Mouse (Mus musculus) adipocyte (in vitro differentiated cells): ENCODE results near the gene Nlrx1.

Experiments used
- DNase-seq: peaks from one replicate; pipeline ENCODE4 v3.0.0-alpha.2; 2016; ENCODE audit warnings: low spot score

The Nlrx1 gene

GRCm38 (mm10) chr9:44234479-44235427 lies 33.6 kb downstream of the Nlrx1 start:
- no peak for DNase-seq

DNA sequence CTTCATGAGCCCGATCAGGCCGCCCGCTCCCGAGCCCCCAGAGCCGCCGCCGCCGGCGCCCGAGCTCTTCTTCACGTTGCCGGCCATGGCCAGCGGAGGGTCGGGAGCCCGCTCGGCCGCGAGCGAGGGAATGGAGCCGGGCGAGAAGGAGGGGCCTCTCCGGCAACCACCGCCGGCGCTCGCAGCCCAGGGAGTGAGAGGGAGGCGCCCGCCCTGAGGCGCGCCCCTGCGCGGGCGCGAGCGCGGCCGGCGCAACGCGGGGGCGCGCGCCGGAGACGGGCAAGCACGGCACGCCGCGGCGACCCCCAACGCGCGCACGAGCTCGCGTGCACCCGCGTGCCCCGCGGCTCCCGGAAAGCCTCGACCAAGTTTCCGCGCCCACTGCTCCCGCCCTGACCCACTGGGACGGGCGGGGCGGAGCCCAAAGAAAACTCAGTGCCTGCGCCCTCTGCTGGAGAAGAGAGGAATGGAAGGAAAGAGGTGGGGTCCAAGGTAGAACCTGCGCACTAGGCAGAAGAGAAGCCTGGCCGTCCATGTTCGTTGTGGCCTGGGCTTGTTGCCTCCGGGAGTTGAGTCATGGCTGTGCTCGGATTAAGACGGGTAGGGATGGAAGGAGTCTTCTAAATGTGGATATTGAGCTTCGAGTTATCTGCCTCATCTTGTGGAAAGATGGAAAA lies 34.5 kb downstream of the Nlrx1 start, which contains the start of gene Cbl:
Gene Cbl (minus strand): TSS at position 248 of the 677 bp plus-strand sequence.
- DNase-seq: peak; percentile 99

DNA sequence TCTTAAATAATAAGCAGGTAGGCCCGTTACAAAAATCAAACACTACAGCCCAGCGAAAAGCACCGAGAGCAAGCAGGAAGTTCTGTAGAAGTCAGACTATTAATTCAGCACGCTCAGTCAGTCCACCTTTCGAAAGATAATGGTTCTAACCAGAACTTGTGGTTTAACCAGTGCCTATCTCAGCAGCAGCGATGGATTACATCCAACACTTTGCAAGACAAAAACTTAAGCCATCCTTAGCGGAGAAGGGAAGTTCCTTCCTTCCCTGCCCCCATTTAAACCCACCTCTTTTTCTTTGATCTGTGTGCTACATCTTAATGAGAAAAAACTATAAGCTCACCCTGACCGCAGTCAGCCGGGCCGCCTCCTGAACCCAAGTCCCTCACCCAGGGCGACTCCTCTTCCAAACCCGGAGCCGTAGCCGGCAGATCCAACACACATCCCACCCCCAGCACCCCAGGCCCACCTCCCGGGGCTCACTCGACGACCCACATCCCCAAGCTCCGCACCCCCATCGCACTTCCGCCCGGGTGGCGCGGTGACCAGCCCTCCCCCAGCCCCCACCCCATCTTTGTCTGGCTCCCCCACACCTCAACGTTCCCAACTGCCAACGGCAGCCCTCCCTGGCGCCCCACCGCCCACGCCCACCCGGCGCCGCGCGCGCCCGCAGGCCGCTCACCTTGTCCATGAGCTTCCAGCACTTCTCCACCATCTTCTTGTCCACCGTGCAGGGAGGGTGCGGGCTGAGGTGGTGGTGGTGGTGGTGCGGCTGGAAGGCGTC lies 35.2 kb downstream of the Nlrx1 start:
- peak; percentile 44 for DNase-seq

GRCm38 (mm10) chr9:44231609-44232008 lies 36.8 kb downstream of the Nlrx1 start:
- peak; percentile 35 for DNase-seq

- no peak for DNase-seq
Measured at GRCm38 (mm10) chr9:44225993-44226392, 42.4 kb downstream of the Nlrx1 start.

DNA sequence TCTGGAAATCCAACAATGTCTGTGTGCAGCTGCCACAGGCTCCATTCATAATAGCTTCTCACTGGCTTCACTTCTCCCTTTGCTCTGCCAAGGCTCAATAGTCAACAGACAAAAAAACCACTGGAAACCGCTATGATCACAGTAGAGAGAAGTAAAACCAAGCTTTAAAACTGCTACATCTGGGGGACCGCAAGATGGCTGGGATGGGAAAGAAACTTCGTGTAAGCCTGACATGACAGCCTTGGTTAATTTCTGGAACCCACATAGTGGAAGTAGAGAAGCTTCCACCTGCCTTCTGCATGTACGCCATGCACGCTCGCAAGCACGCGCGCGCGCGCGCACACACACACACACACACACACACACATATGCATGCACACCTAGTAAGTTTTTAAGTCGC lies 54.9 kb downstream of the Nlrx1 start:
- no peak for DNase-seq

- no peak for DNase-seq
Measured at GRCm38 (mm10) chr9:44212406-44212805, 56.0 kb downstream of the Nlrx1 start.

GRCm38 (mm10) chr9:44209416-44209815 lies 59.0 kb downstream of the Nlrx1 start:
- DNase-seq: no peak

- no peak for DNase-seq
Measured at GRCm38 (mm10) chr9:44207840-44208239, 60.6 kb downstream of the Nlrx1 start.
